Mouse (Mus musculus) hindbrain, embryonic 16.5 days (tissue): ENCODE data around the gene Iqcj. TPM values are rescaled to one million over a fixed set of nuclear protein-coding genes. Genes with fewer than 3 reads are reported as not detected.
"Not testable (repeated sequence)": the region's sequence is repeated elsewhere in the genome, so short reads cannot be mapped to it uniquely, and the experiment has no call there.

Experiments used
- ATAC-seq: fragments of 200-750 bp; cut with Nextera tagmentation; 2 replicates; pipeline ENCODE4 v1.8.0; 2017; ENCODE audit warnings: moderate TSS enrichment, moderate library complexity
- H3K27ac ChIP-seq: fragments of 300-500 bp; sonication (generic); 2 replicates; pipeline ENCODE4 v1.5.1; 2014; ENCODE audit warnings: low read depth, mild to moderate bottlenecking, control low read depth, low read length, moderate library complexity
- H3K27me3 ChIP-seq: fragments of 300-500 bp; sonication (generic); replicated peaks from 2 replicates; pipeline ENCODE4 v1.6.1; 2014; ENCODE audit warnings: low read length; ENCODE audit not compliant: control insufficient read depth, insufficient read depth
- H3K36me3 ChIP-seq: fragments of 300-500 bp; sonication (generic); 2 replicates; pipeline ENCODE4 v1.6.1; 2014; ENCODE audit warnings: mild to moderate bottlenecking, low read length, moderate library complexity, mixed read lengths; ENCODE audit not compliant: control insufficient read depth, insufficient read depth
- H3K4me1 ChIP-seq: fragments of 300-500 bp; sonication (generic); 2 replicates; pipeline ENCODE4 v1.6.1; 2014; ENCODE audit warnings: low read depth, low read length; ENCODE audit not compliant: control insufficient read depth, insufficient read depth
- H3K4me2 ChIP-seq: fragments of 300-500 bp; sonication (generic); 2 replicates; pipeline ENCODE4 v1.6.1; 2014; ENCODE audit warnings: mild to moderate bottlenecking, low read length, control low read depth, moderate library complexity
- H3K4me3 ChIP-seq: fragments of 300-500 bp; sonication (generic); 2 replicates; pipeline ENCODE4 v1.5.1; 2014; ENCODE audit warnings: mild to moderate bottlenecking, low read length, control low read depth, moderate library complexity
- H3K9ac ChIP-seq: fragments of 300-500 bp; sonication (generic); 2 replicates; pipeline ENCODE4 v1.6.1; 2014; ENCODE audit warnings: low read depth, mild to moderate bottlenecking, control low read depth, low read length, moderate library complexity
- H3K9me3 ChIP-seq: fragments of 300-500 bp; sonication (generic); 2 replicates; pipeline ENCODE4 v1.6.1; 2014; ENCODE audit warnings: mild to moderate bottlenecking, low read length, moderate library complexity; ENCODE audit not compliant: control insufficient read depth
- WGBS: fragments of 180-500 bp; shearing (Covaris S2); extraction: QIAGEN DNeasy Blood & Tissue Kit; methylation state at CpG from one replicate; pipeline ENCODE4 v1.1.7; 2014; 5-methylcytosine and 5-hydroxymethylcytosine counted together
- polyA plus RNA-seq: library from polyadenylated mRNA; unstranded; fragments of >200 nt; fragmentation: Nextera tagmentation; extraction: Ambion mirVana; gene quantifications from 2 replicates; pipeline ENCODE4 v1.2.1, GENCODE M21; 2015

The Iqcj gene
- polyA plus RNA-seq, 1 experiment from 2014 or later, result 1.2 TPM

GRCm38 (mm10) chr3:68085024-68085423 is 193.0 kb downstream of the Iqcj start:
- Histone ChIP-seq H3K36me3 (no peaks in the 10 kb centered on the region), H3K9ac (no peak overlapping the region), H3K4me2 (no peak overlapping the region), H3K4me1 (no peaks in the 10 kb centered on the region), H3K27ac (no peak overlapping the region), H3K27me3 (no peaks in the 10 kb centered on the region), H3K4me3 (no peak overlapping the region), H3K9me3 (no peaks in the 10 kb centered on the region)
- ATAC-seq, result peak; percentile 48; the same call in 1 of the 2 replicates
- 43% methylated on average over 2 of the region's 2 CpGs for WGBS

GRCm38 (mm10) chr3:68092108-68092507 is 200.1 kb downstream of the Iqcj start:
- no peak overlapping the region for H3K9ac ChIP-seq
- no peaks in the 10 kb centered on the region for H3K9me3 ChIP-seq
- no peak overlapping the region for H3K4me3 ChIP-seq
- WGBS, result 61% methylated on average over 4 of the region's 4 CpGs
- ATAC-seq, result no peak
- no peak overlapping the region for H3K27ac ChIP-seq
- no peak overlapping the region for H3K4me2 ChIP-seq
- no peaks in the 10 kb centered on the region for H3K27me3 ChIP-seq
- H3K36me3 ChIP-seq, result no peaks in the 10 kb centered on the region
- no peaks in the 10 kb centered on the region for H3K4me1 ChIP-seq

GRCm38 (mm10) chr3:68096724-68097431 is 204.9 kb downstream of the Iqcj start:
- H3K36me3 ChIP-seq, result no peaks in the 10 kb centered on the region
- WGBS, result 76% methylated on average over 4 of the region's 4 CpGs

GRCm38 (mm10) chr3:68099561-68099960 is 207.5 kb downstream of the Iqcj start:
- H3K9ac ChIP-seq, H3K4me3 ChIP-seq, H3K27me3 ChIP-seq, ATAC-seq, H3K4me2 ChIP-seq, H3K27ac ChIP-seq, H3K36me3 ChIP-seq, H3K9me3 ChIP-seq, H3K4me1 ChIP-seq: not testable (repeated sequence)
- 85% methylated on average over 6 of the region's 6 CpGs for WGBS

More at GRCm38 (mm10) chr3:68096724-68097431, 204.9 kb downstream of the Iqcj start:
- H3K4me1 ChIP-seq, result no peaks in the 10 kb centered on the region
- no peaks in the 10 kb centered on the region for H3K27me3 ChIP-seq
- no peak overlapping the region for H3K9ac ChIP-seq
- H3K4me3 ChIP-seq, result no peak overlapping the region
- no peak overlapping the region for H3K4me2 ChIP-seq
- no peaks in the 10 kb centered on the region for H3K9me3 ChIP-seq
- ATAC-seq, result no peak
- no peak overlapping the region for H3K27ac ChIP-seq

GRCm38 (mm10) chr3:68101343-68101742 is 209.3 kb downstream of the Iqcj start:
- 76% methylated on average over 4 of the region's 4 CpGs for WGBS
- no peaks in the 10 kb centered on the region for H3K4me1 ChIP-seq
- H3K9ac ChIP-seq, result no peak overlapping the region
- no peaks in the 10 kb centered on the region for H3K27me3 ChIP-seq
- H3K36me3 ChIP-seq, result no peaks in the 10 kb centered on the region
- H3K4me3 ChIP-seq, result no peak overlapping the region
- no peaks in the 10 kb centered on the region for H3K9me3 ChIP-seq
- ATAC-seq, result no peak
- H3K4me2 ChIP-seq, result no peak overlapping the region
- H3K27ac ChIP-seq, result no peak overlapping the region

- WGBS, result 25% methylated on average over 2 of the region's 2 CpGs
- no peak overlapping the region for H3K4me2 ChIP-seq
- H3K27me3 ChIP-seq, result no peaks in the 10 kb centered on the region
- H3K9me3 ChIP-seq, result no peaks in the 10 kb centered on the region
- no peaks in the 10 kb centered on the region for H3K4me1 ChIP-seq
- H3K4me3 ChIP-seq, result no peak overlapping the region
- peak; percentile 27; the same call in 1 of the 2 replicates for ATAC-seq
- no peak overlapping the region for H3K9ac ChIP-seq
- no peak overlapping the region for H3K27ac ChIP-seq
- no peaks in the 10 kb centered on the region for H3K36me3 ChIP-seq
These were observed 213.2 kb downstream of the Iqcj start for GRCm38 (mm10) chr3:68105081-68105685.

Other genes starting within 250 kb of the Iqcj start
- gene Iqschfp, start within 50 bp of the Iqcj start, polyA plus RNA-seq, result 4.8 and 5.1 TPM in 2 replicates
- gene Schip1, start 172.6 kb downstream of the Iqcj start, polyA plus RNA-seq, result 148 and 157 TPM in 2 replicates